8 mouse cellular contexts compared by ENCODE assay signal in the genomic region with DNA sequence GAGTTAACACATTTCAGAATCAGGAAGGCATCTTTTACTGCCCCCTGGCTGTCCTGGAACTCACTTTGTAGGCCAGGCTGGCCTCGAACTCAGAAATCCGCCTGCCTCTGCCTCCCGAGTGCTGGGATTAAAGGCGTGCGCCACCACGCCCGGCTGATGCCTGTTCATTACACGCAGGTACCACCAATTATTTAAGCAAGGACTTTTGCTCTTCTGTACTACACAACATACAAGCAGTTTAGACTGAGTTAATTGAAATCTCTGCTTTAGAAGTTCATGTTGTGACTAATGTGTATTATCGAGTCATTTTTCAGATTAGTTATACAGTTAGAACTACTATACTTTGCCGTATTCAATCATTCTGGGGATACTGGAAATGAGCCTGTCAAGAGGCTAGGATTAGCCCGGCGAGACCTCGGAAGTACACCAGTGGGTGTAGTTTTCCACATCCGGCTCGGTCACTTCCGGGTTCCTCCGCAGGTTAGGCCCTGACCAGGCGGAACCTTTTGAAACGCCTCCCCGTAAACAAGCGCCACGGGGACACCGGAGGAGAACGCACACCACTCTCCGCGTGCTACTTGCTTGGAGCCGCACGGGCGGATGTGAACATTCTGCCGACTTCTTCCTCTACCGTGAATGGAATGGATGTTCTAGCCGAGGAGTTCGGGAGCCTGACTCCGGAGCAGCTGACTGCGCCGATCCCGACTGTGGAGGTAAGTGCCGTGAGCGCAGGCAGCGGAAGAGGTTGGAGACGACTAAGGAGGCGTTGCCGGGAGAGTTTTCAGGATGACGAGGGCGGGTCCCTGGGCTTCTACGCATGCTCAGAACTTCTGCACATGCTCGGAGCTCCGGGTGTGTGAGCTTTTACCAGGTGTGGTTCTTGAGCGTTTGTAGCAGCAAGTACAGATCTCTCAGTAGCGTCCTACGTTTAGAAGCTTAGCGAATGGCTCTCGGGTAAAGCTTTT. TPM values are rescaled to one million over a fixed set of nuclear protein-coding genes. Genes with fewer than 3 reads are reported as not detected.
DNase-seq lines count a peak whose midpoint lies in the region; ATAC-seq and TF ChIP-seq lines count a peak whose summit lies in the region.

Gene Polr3b, plus strand, starts transcription at position 467 of the 965 bp plus-strand sequence.

- peak; percentile 88 for ATAC-seq in Patski
- ATAC-seq in hindbrain, embryonic 13.5 days (ENCODE audit: low FRiP score): peak; percentile 98

- peaks cover 14% of the 10 kb centered on the region for H3K4me1 ChIP-seq in hindbrain, embryonic 13.5 days (replicated peaks)

- peak within 1 kb of the TSS; percentile 77 for H3K4me2 ChIP-seq in hindbrain, embryonic 13.5 days

- CTCF ChIA-PET in Patski (lab: Charles Lee): interaction anchor here (1.1 kb wide), 1 partner anchor 108 kb away, joined by 3 read pairs; no protein-coding TSS in a partner anchor

- in situ Hi-C loops in Patski (cut with MboI; ENCODE audit: low pct_unique_long_range_greater_than_20kb): no loop called here

- no peaks in the 10 kb centered on the region for H3K27me3 ChIP-seq in Patski
- H3K27me3 ChIP-seq in hindbrain, embryonic 13.5 days: no peaks in the 10 kb centered on the region

- no peaks in the 10 kb centered on the region for H3K9me3 ChIP-seq in hindbrain, embryonic 13.5 days

- 8% methylated on average over 53 of the region's 53 CpGs for WGBS in hindbrain, embryonic 13.5 days

- POLR2A ChIA-PET in Patski (lab: Charles Lee): interaction anchor here (0.6 to 1.0 kb wide), 3 partner anchors 45 to 105 kb away, joined by 3 read pairs; no protein-coding TSS in a partner anchor

- H3K9ac ChIP-seq in hindbrain, embryonic 13.5 days: peak within 1 kb of the TSS; percentile 73

- peak within 1 kb of the TSS; percentile 95 for H3K27ac ChIP-seq in hindbrain, embryonic 13.5 days

- DNase-seq in Patski (ENCODE audit: low read depth, low spot score): peak; percentile 88
- DNase-seq in cerebellum, postnatal 14 days: peak; percentile 94 to 96
- peak; percentile 91 to 92 for DNase-seq in frontal cortex, postnatal 14 days (ENCODE audit: low spot score in 2 of 2)
- peak; percentile 89 to 92 for DNase-seq in layer of hippocampus, postnatal 25 days (ENCODE audit: extremely low spot score in 1 of 2, low spot score in 1 of 2)
- peak; percentile 96 for DNase-seq in lung, postnatal 25 days (ENCODE audit: low spot score)
- peak; percentile 92 for DNase-seq in retina, embryonic 14.5 days (ENCODE audit: low spot score)
- DNase-seq in thymus, postnatal 4 days: peak; percentile 91

- H3K4me3 ChIP-seq in hindbrain, embryonic 13.5 days: peak within 1 kb of the TSS; percentile 63

- H3K36me3 ChIP-seq in hindbrain, embryonic 13.5 days: no peaks in the 10 kb centered on the region

- peak; percentile 44 for TF ChIP-seq CTCF in Patski (IDR thresholded peaks at IDR 0.05)

RNA-seq across cellular contexts. Expression of gene Polr3b, which starts in this region (rescaled TPM):
- 14.3 TPM for polyA plus RNA-seq in Patski (2021)
- polyA plus RNA-seq in hindbrain, embryonic 13.5 days (2015; fragmentation: Nextera tagmentation; extraction: Ambion mirVana): 15.8 and 18.7 TPM in 2 replicates
- 10 to 100 TPM; 15.6 to 15.7 TPM for total RNA-seq in layer of hippocampus, postnatal 25 days (2021)

Comparison
In these comparisons a context has a peak if more than half of its experiments do, and no peak if none do; other contexts are left out.
1. Peak in every context shown above with its lines: DNase-seq, ATAC-seq, H3K4me3 ChIP-seq and H3K27ac ChIP-seq.